Mouse (Mus musculus): Measurements from ENCODE around the gene Rapgefl1. TPM values are rescaled to one million over a fixed set of nuclear protein-coding genes. Genes with fewer than 3 reads are reported as not detected.

Gene Rapgefl1
- total RNA-seq (2014; fragmentation: Nextera tagmentation) (2.0 TPM in 1 of 2 replicates, not detected in the other), total RNA-seq (2017) (0.30 TPM in 1 of 2 replicates, not detected in the other)

GRCm38 (mm10) chr11:98836651-98837141 lies at the start of gene Rapgefl1:
Rapgefl1 (plus strand) TSS chr11:98836785.
- peak; percentile 93 for ATAC-seq (replicated peaks; ENCODE audit: poor library complexity, severe bottlenecking)

- ATAC-seq (replicated peaks; ENCODE audit: poor library complexity, severe bottlenecking): no peak
Measured at GRCm38 (mm10) chr11:98787229-98787628, 49.4 kb upstream of the Rapgefl1 start.

- no peak for ATAC-seq (replicated peaks; ENCODE audit: poor library complexity, severe bottlenecking)
Measured at GRCm38 (mm10) chr11:98787691-98788090, 48.9 kb upstream of the Rapgefl1 start.

- no peak for ATAC-seq (replicated peaks; ENCODE audit: poor library complexity, severe bottlenecking)
Measured at GRCm38 (mm10) chr11:98788139-98788538, 48.4 kb upstream of the Rapgefl1 start.

- ATAC-seq (replicated peaks; ENCODE audit: poor library complexity, severe bottlenecking): peak; percentile 82
Measured at GRCm38 (mm10) chr11:98788550-98789218, 47.9 kb upstream of the Rapgefl1 start.

- peak; percentile 41 for ATAC-seq (replicated peaks; ENCODE audit: poor library complexity, severe bottlenecking)
Measured at GRCm38 (mm10) chr11:98789219-98789807, 47.3 kb upstream of the Rapgefl1 start.

- ATAC-seq (replicated peaks; ENCODE audit: poor library complexity, severe bottlenecking): no peak
Measured at GRCm38 (mm10) chr11:98789824-98790223, 46.8 kb upstream of the Rapgefl1 start.

GRCm38 (mm10) chr11:98790631-98791205 lies 45.9 kb upstream of the Rapgefl1 start:
- no peak for ATAC-seq (replicated peaks; ENCODE audit: poor library complexity, severe bottlenecking)

GRCm38 (mm10) chr11:98791448-98791847 lies 45.1 kb upstream of the Rapgefl1 start:
- no peak for ATAC-seq (replicated peaks; ENCODE audit: poor library complexity, severe bottlenecking)

- no peak for ATAC-seq (replicated peaks; ENCODE audit: poor library complexity, severe bottlenecking)
Measured at GRCm38 (mm10) chr11:98792081-98792480, 44.5 kb upstream of the Rapgefl1 start.

- peak; percentile 52 for ATAC-seq (replicated peaks; ENCODE audit: poor library complexity, severe bottlenecking)
Measured at GRCm38 (mm10) chr11:98794469-98795014, 42.0 kb upstream of the Rapgefl1 start.

GRCm38 (mm10) chr11:98795015-98795713 lies 41.4 kb upstream of the Rapgefl1 start, which contains the start of gene Msl1:
Msl1 (plus strand) TSS chr11:98795516.
- ATAC-seq (replicated peaks; ENCODE audit: poor library complexity, severe bottlenecking): peak; percentile 71

- ATAC-seq (replicated peaks; ENCODE audit: poor library complexity, severe bottlenecking): peak; percentile 17; the same call in 1 of the 2 replicates
Measured at GRCm38 (mm10) chr11:98795714-98796514, 40.7 kb upstream of the Rapgefl1 start.

- ATAC-seq (replicated peaks; ENCODE audit: poor library complexity, severe bottlenecking): peak; percentile 47
Measured at GRCm38 (mm10) chr11:98796515-98797216, 39.9 kb upstream of the Rapgefl1 start.

GRCm38 (mm10) chr11:98797306-98797705 lies 39.3 kb upstream of the Rapgefl1 start:
- ATAC-seq (replicated peaks; ENCODE audit: poor library complexity, severe bottlenecking): no peak

- ATAC-seq (replicated peaks; ENCODE audit: poor library complexity, severe bottlenecking): no peak
Measured at GRCm38 (mm10) chr11:98797909-98798308, 38.7 kb upstream of the Rapgefl1 start.

GRCm38 (mm10) chr11:98804605-98805004 lies 32.0 kb upstream of the Rapgefl1 start, which contains the start of gene Casc3:
Casc3 (plus strand) TSS chr11:98804905.
- no peak for ATAC-seq (replicated peaks; ENCODE audit: poor library complexity, severe bottlenecking)

- no peak for ATAC-seq (replicated peaks; ENCODE audit: poor library complexity, severe bottlenecking)
Measured at GRCm38 (mm10) chr11:98808417-98808816, 28.2 kb upstream of the Rapgefl1 start.

All from granulocyte monocyte progenitor cell, adult 5-6 weeks (primary cell).